Mouse (Mus musculus) retina, postnatal 7 days (tissue): ENCODE data around the gene Pramel3.
"Not testable (repeated sequence)": the region's sequence is repeated elsewhere in the genome, so short reads cannot be mapped to it uniquely, and the experiment has no call there.

ENCODE experiments used
- DNase-seq: peaks from one replicate; pipeline ENCODE4 v3.0.0-alpha.2; 2012; ENCODE audit warnings: low read depth, low spot score

Gene Pramel3

DNA sequence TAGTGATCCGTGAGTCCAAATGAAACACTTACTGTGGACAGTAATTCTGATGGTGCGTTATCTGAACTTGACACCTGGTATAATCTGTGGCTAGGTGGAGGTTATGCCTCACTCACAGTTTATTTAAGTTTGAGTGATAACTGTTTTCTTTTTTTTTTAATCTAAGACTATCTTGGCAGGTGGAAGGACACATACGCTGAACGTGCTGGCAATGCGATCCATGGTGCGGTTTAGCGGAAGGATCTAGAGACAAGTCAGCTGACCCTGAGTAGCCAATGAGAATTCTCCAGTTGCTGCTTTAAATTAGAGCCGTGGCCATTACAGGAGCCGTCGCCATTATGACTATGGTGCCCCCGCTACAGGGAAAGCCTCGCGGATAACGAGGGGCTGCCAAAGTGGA is at the start of gene Pramel3:
Gene Pramel3, plus strand, starts transcription at position 301 of the 400 bp plus-strand sequence.
- DNase-seq = not testable (repeated sequence)

DNA sequence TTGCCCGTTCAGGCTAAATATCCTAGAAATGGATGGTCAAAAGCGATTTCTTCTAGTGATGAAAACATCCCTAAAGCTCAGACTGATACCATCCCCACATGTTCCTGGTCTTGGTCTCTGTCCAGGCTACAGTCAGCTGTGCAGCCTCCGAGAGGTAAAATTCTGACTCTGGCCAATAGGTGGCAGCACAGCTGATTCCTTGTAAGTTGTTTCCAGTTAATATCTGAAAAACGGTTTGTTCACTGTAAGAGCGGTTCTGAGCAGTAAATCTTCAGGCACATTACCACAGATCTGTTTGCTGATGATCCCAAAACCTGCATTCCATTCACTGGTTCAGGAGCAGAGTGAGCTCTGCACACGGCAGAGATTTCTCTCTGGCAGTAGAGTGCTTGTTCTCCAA is 58.6 kb downstream of the Pramel3 start:
- DNase-seq = not testable (repeated sequence)

DNA sequence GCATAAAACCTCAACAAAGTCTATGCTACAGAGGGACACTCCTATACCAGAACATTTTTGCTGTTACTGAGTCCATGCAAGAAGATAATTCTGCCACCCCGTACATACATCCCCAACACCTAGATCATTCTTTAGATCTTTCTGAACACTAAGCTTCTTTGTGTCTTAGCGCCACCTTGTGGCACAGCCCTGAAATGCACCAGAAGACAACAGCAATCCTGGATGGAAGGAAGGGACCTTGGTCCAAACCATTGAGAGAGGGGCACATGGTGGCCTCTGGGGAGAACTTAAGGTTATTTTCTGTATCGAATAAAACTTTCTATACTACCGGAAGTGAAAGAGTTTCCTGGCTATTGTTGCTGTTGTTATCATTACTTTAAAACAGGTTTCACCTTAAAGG is 59.8 kb downstream of the Pramel3 start:
- DNase-seq = not testable (repeated sequence)
